Mouse (Mus musculus) lung, adult 2 months (tissue): ENCODE results near the gene Scaf11.

Experiments
- CTCF ChIP-seq: fragments of 200-500 bp; IDR thresholded peaks from 2 replicates; pipeline ENCODE4 v1.5.1; 2011; ENCODE audit warnings: mild to moderate bottlenecking, low read length, control low read depth; ENCODE audit not compliant: insufficient read depth
- POLR2A ChIP-seq: fragments of 200-500 bp; IDR thresholded peaks from 2 replicates; pipeline ENCODE4 v1.6.1; 2011; ENCODE audit warnings: low read depth, mild to moderate bottlenecking, control low read depth, low read length, borderline replicate concordance; ENCODE audit errors: extremely low read depth

GRCm38 (mm10) chr15:96418161-96418560 lies 42.5 kb downstream of the Scaf11 start:
- TF ChIP-seq CTCF: no peak
- no peak for TF ChIP-seq POLR2A
